Mouse (Mus musculus) liver, embryonic 14.5 days (tissue): ENCODE measurements around the gene Ahcyl2.

Experiments used
- CTCF ChIP-seq: IDR thresholded peaks from 2 replicates; pipeline ENCODE4 v1.5.1; 2016; ENCODE audit warnings: antibody characterized with exemption, low read depth, control low read depth
- EP300 ChIP-seq: IDR thresholded peaks from 2 replicates; pipeline ENCODE4 v1.6.1; 2016; ENCODE audit warnings: antibody characterized with exemption, low read depth

DNA sequence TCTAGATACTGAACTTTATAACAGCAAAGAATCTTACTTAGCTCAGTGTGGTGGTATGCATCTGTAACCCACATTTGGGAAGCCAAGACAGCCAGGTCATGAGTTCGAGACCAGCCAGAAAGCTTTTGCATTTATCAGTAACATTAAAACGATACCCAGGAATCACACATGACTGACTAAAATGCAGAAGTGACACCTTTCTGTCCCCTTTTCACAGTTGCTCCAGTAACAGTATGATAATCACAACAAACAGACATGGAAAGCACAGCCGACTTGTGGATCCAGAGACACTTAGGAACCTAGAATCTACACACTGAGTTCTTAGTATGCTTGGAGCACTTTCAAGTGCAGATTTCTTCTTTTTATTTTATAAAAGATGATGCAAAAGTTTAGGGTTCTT is 113.0 kb downstream of the Ahcyl2 start:
- TF ChIP-seq CTCF (no peak), EP300 (no peak)
